ENCODE assay signal across 17 mouse cellular contexts in the genomic region with DNA sequence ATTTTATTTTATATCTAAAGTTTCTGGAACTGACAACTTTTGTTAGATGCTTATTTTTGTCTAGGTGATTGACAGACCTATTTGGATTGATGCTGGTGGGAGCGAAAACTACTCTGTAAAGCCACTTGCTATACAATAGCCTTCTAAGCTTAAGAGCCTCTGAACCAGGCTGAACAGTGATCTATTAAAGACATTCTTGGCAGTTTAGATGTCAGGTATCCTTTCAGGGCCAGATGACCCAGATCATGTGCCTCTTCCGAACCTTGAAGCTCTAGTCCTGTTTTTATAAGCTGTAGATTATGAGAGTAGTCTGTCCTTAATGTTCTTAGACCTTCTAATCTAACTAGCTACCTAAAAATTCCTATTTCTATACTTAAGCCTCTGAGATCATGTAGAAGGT. TPM values are rescaled to one million over a fixed set of nuclear protein-coding genes. Genes with fewer than 3 reads are reported as not detected.
"Had no signal": no experiment of that assay in that cellular context is flagged by ENCODE, and none has a peak within 500 bp of the region (broad histone marks: within the 10 kb centered on the region; RNA-seq: fewer than 3 reads in every experiment).

No protein-coding gene starts in this region.

- H3K9me3 ChIP-seq: limb, embryonic 13.5 days; neural tube, embryonic 12.5 days had no signal

- H3K27ac ChIP-seq: kidney, postnatal 0 days; limb, embryonic 13.5 days; liver, embryonic 14.5 days; neural tube, embryonic 12.5 days had no signal

- DNase-seq: kidney, adult 9 months; kidney, postnatal 36 days; layer of hippocampus, adult 9-11 months; layer of hippocampus, postnatal 36 days; left cerebral cortex, postnatal 4 days; lung, adult 18-20 months; retina, postnatal 1 day; right cerebral cortex, postnatal 4 days; spleen, adult 18-20 months; thymus, adult 18-20 months; thymus, postnatal 14 days had no signal

- H3K9ac ChIP-seq: limb, embryonic 13.5 days; liver, embryonic 14.5 days; neural tube, embryonic 12.5 days had no signal

- H3K4me2 ChIP-seq: limb, embryonic 13.5 days; neural tube, embryonic 12.5 days had no signal

- H3K4me3 ChIP-seq: limb, embryonic 13.5 days; myocyte; neural tube, embryonic 12.5 days had no signal

- H3K36me3 ChIP-seq: limb, embryonic 13.5 days; neural tube, embryonic 12.5 days had no signal

- H3K4me1 ChIP-seq: limb, embryonic 13.5 days; neural tube, embryonic 12.5 days had no signal

- H3K27me3 ChIP-seq: limb, embryonic 13.5 days; neural tube, embryonic 12.5 days had no signal

RNA-seq across cellular contexts. Expression of a gene that starts 3.2 kb away (rescaled TPM):
- polyA plus RNA-seq: liver, adult 2 months; myocyte had no signal
